Mouse (Mus musculus) liver, postnatal 0 days (tissue): Measurements from ENCODE around the gene Il21. TPM values are rescaled to one million over a fixed set of nuclear protein-coding genes. Genes with fewer than 3 reads are reported as not detected.

ENCODE experiments used
- ATAC-seq: fragments of 200-750 bp; cut with Nextera tagmentation; 2 replicates; pipeline ENCODE4 v1.8.0; 2017; ENCODE audit warnings: mild to moderate bottlenecking, moderate library complexity
- DNase-seq: peaks from one replicate; pipeline ENCODE4 v3.0.0-alpha.2; 2016
- H3K27ac ChIP-seq: fragments of 300-500 bp; sonication (generic); 2 replicates; pipeline ENCODE4 v1.5.1; 2014; ENCODE audit warnings: antibody characterized with exemption, moderate library complexity, mild to moderate bottlenecking, low read depth
- H3K27me3 ChIP-seq: fragments of 300-500 bp; sonication (generic); 2 replicates; pipeline ENCODE4 v1.6.1; 2014; ENCODE audit warnings: low read length, control low read depth, mixed read lengths; ENCODE audit not compliant: insufficient read depth
- H3K36me3 ChIP-seq: fragments of 300-500 bp; sonication (generic); replicated peaks from 2 replicates; pipeline ENCODE4 v1.6.1; 2014; ENCODE audit warnings: mild to moderate bottlenecking, control low read depth, low read length, moderate library complexity, mixed read lengths; ENCODE audit not compliant: insufficient read depth
- H3K4me1 ChIP-seq: fragments of 300-500 bp; sonication (generic); 2 replicates; pipeline ENCODE4 v1.6.1; 2014; ENCODE audit warnings: antibody characterized with exemption, mild to moderate bottlenecking, control low read depth; ENCODE audit not compliant: insufficient read depth
- H3K4me2 ChIP-seq: fragments of 300-500 bp; sonication (generic); 2 replicates; pipeline ENCODE4 v1.6.1; 2014; ENCODE audit warnings: low read depth, mild to moderate bottlenecking, low read length, moderate library complexity, mixed read lengths
- H3K4me3 ChIP-seq: fragments of 300-500 bp; sonication (generic); 2 replicates; pipeline ENCODE4 v1.5.1; 2014; ENCODE audit warnings: low read depth, low read length
- H3K9ac ChIP-seq: fragments of 300-500 bp; sonication (generic); replicated peaks from 2 replicates; pipeline ENCODE4 v1.6.1; 2014; ENCODE audit warnings: mild to moderate bottlenecking, moderate library complexity
- H3K9me3 ChIP-seq: fragments of 300-500 bp; sonication (generic); 2 replicates; pipeline ENCODE4 v1.6.1; 2016; ENCODE audit warnings: mild to moderate bottlenecking, control low read depth, low read length, mixed read lengths
- CTCF ChIP-seq: sonication (generic); IDR thresholded peaks from 2 replicates; pipeline ENCODE4 v1.5.1; 2016; ENCODE audit warnings: antibody characterized with exemption, low read depth
- EP300 ChIP-seq: IDR thresholded peaks from 2 replicates; pipeline ENCODE4 v1.6.1; 2016; ENCODE audit warnings: antibody characterized with exemption, low read depth, mild to moderate bottlenecking
- WGBS: fragments of 180-500 bp; shearing (Covaris S2); extraction: QIAGEN DNeasy Blood & Tissue Kit; methylation state at CpG from one replicate; pipeline ENCODE4 v1.1.7; 2014; ENCODE audit not compliant: insufficient replicate concordance; 5-methylcytosine and 5-hydroxymethylcytosine counted together
- polyA plus RNA-seq: library from polyadenylated mRNA; unstranded; fragments of >200 nt; fragmentation: Nextera tagmentation; extraction: Ambion mirVana; gene quantifications from 2 replicates; pipeline ENCODE4 v1.2.1, GENCODE M21; 2015

Il21 gene
- polyA plus RNA-seq, 1 experiment from 2014 or later: not detected

DNA sequence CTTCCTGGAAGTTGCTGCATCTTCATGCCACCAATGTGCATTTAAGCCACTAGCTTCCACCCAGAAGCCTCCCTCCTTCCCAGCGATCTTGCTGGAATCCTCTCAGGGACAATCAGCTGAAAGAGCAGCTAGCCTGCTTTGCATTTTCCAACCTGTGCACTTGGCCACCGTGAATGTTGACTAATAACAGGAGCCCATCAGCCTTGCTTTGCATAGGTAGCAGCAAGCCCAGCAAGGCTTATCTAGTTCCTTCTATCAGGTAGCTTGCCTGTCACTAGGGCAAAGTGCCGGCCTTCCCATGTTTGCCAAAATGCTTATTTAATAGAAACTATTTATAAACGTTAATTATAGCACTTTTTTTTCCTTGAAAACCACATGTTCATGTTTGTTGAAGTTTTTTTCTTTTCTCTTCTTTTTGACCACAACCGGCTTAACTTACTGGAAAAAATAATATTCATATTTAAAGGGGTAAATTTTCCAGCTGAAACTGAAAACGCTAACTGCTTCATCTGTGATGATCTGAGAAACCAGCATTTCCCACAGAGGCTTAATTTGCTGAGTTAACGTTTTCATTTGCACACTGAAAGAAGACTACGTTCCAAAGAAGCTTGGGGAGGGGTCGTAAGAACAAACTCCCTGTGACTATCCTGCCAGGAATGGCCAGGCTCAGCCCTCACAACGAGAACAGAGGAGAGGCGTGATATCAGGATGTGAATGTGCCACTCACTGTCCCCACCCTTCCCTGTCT, 3.2 kb downstream of the Il21 start:
- DNase-seq: no peak
- no peak for ATAC-seq
- Histone ChIP-seq H3K36me3 (no peaks in the 10 kb centered on the region), H3K4me3 (no peak overlapping the region), H3K9me3 (no peaks in the 10 kb centered on the region), H3K27ac (no peak overlapping the region), H3K27me3 (no peaks in the 10 kb centered on the region), H3K4me1 (no peaks in the 10 kb centered on the region), H3K9ac (no peak overlapping the region), H3K4me2 (no peak overlapping the region)
- 64% methylated on average over 11 of the region's 11 CpGs for WGBS
- TF ChIP-seq EP300 (no peak), CTCF (no peak)

DNA sequence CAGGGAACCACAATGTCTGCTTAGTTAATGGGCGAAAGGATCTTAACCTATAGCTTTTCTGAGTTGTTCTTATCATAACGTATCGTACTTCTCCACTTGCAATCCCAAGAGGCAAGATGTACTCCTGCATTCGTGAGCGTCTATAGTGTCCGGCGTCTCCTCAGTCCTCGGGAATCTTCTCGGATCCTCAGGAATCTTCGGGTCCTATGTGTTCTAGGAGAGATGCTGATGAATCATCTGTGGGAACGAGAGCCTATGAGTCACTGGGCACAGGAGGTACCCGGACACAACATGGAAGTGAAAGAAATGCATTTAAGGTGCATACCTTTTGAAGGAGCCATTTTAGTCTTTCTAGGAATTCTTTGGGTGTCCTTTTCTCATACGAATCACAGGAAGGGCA, 7.3 kb downstream of the Il21 start:
- Histone ChIP-seq H3K4me1 (no peaks in the 10 kb centered on the region), H3K9me3 (no peaks in the 10 kb centered on the region), H3K27me3 (no peaks in the 10 kb centered on the region), H3K4me3 (no peak overlapping the region), H3K36me3 (no peaks in the 10 kb centered on the region), H3K9ac (no peak overlapping the region), H3K27ac (no peak overlapping the region), H3K4me2 (no peak overlapping the region)
- ATAC-seq (no peak), DNase-seq (no peak)
- no peak for TF ChIP-seq CTCF
- no peak for TF ChIP-seq EP300
- 79% methylated on average over 13 of the region's 13 CpGs for WGBS

DNA sequence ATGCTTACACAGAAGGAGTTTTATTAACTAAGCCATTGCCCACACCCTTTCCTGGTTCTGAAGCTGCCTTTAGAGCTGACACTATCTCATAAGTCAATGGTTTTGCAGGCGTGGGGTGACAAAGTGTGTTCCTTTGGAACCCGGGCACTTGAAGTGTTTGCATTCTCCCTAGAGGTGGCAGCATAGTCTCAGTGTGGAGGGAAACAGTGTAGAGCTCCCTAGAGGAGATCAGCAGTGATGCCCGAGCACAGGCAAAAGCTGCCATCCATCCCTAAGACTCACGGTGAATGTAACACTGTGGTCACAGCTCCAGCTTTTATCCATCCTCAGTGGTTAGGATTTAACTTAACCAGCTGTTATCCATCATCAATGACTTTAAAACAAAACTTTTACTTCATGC, 13.4 kb downstream of the Il21 start:
- ATAC-seq (no peak), DNase-seq (no peak)
- no peaks in the 10 kb centered on the region for H3K9me3 ChIP-seq
- no peak overlapping the region for H3K9ac ChIP-seq
- H3K27me3 ChIP-seq: no peaks in the 10 kb centered on the region
- WGBS: 31% methylated on average over 4 of the region's 4 CpGs
- TF ChIP-seq CTCF: peak; percentile 63
- TF ChIP-seq EP300: no peak
- no peak overlapping the region for H3K27ac ChIP-seq
- no peaks in the 10 kb centered on the region for H3K4me1 ChIP-seq
- H3K4me3 ChIP-seq: no peak overlapping the region
- no peaks in the 10 kb centered on the region for H3K36me3 ChIP-seq
- no peak overlapping the region for H3K4me2 ChIP-seq

DNA sequence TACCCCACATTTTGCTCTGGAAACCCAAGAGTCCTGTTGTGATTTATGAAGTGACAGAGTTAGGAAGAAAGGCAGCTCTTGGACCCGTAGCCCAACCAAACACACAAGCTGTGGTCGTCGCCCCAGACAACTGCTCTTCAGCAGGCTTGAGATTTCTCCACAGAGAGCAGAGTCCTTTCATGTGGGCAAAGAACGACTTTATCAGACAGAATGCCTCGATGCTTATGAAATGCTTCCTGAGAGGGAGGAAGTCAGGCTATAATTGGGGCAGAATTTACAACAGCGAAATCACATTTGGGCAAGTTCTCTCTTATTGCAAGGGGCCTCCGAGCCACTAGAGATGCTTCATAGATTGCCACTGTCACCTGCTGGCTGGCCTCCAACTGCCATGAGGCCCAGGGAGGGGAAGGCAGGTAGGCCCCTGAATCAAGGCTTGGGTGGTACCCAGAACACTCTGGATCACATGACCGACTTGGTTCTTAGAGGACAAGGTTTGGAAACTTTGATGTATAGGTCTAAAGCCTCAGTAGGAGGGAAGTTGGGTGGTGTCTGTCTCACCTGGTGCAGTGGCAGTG, 27.1 kb downstream of the Il21 start:
- H3K4me2 ChIP-seq: no peak overlapping the region
- no peaks in the 10 kb centered on the region for H3K36me3 ChIP-seq
- no peak for TF ChIP-seq CTCF
- TF ChIP-seq EP300: no peak
- no peak overlapping the region for H3K4me3 ChIP-seq
- peaks cover 7% of the 10 kb centered on the region; the same call in 1 of the 2 replicates for H3K4me1 ChIP-seq
- H3K9me3 ChIP-seq: no peaks in the 10 kb centered on the region
- 29% methylated on average over 8 of the region's 8 CpGs for WGBS
- no peak overlapping the region for H3K9ac ChIP-seq
- no peak for ATAC-seq
- H3K27ac ChIP-seq: no peak overlapping the region
- no peaks in the 10 kb centered on the region for H3K27me3 ChIP-seq
- no peak for DNase-seq

DNA sequence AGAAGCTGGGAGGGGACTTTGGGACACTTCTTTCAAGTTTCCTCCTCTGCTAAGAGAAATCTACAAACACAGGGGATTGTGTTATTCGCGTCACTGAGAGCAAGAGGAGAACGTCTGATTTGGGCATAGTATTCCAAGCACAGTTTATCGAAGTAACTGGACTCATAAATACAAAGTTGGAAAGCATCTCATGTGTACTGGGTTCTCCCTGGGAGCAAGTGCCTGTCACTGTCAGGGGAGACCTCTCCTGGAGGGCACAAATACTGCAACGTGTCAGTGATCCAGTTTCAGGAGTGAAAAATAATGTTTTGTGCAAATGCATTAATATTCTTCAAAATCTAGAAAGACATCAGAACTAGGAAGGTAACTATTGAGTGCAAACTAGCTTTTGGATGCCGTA, 27.9 kb downstream of the Il21 start:
- Histone ChIP-seq H3K9ac (peak overlapping the region; percentile 67; the same call in 1 of the 2 replicates), H3K36me3 (no peaks in the 10 kb centered on the region), H3K4me1 (peaks cover 7% of the 10 kb centered on the region; the same call in 1 of the 2 replicates), H3K4me2 (peak overlapping the region; percentile 94), H3K4me3 (peak overlapping the region; percentile 64), H3K27ac (no peak overlapping the region), H3K27me3 (no peaks in the 10 kb centered on the region), H3K9me3 (no peaks in the 10 kb centered on the region)
- DNase-seq: peak; percentile 41
- ATAC-seq: 0 out of 2 replicates have a peak, but pooled peaks have one; percentile 35
- TF ChIP-seq CTCF: peak; percentile 76
- no peak for TF ChIP-seq EP300
- 17% methylated on average over 6 of the region's 6 CpGs for WGBS

DNA sequence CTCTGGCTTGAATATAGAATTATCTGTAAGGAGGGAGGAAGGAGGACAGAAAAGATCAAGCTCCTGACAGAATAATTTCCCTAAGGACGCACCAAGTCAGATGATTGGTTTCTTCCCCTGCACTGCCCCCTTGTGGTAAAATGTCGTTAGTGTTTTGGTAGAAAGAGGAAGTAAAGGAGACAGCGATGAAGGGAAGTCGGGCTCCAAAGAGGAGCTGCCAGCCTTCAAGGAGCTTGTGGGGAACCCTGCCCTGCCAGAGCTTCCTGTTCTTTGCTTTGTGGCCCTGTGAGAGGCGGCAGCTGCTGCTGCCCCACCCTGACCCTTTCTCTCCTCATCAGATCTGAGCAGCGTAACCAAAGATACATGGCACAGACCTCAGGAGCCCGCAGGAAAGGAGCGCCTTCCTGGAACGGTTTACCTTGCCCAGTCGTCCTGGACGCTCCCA, 28.4 kb downstream of the Il21 start:
- H3K27ac ChIP-seq: no peak overlapping the region
- WGBS: 1% methylated on average over 11 of the region's 11 CpGs
- TF ChIP-seq EP300: no peak
- TF ChIP-seq CTCF: peak; percentile 93

More for the DNA sequence above, 28.4 kb downstream of the Il21 start:
- Histone ChIP-seq H3K4me1 (peaks cover 7% of the 10 kb centered on the region; the same call in 1 of the 2 replicates), H3K4me2 (peak overlapping the region; percentile 94), H3K9me3 (no peaks in the 10 kb centered on the region), H3K4me3 (peak overlapping the region; percentile 64), H3K36me3 (no peaks in the 10 kb centered on the region), H3K9ac (peak overlapping the region; percentile 67), H3K27me3 (no peaks in the 10 kb centered on the region)
- peak; percentile 83 for DNase-seq
- peak; percentile 46 for ATAC-seq
